Mouse (Mus musculus) hindbrain, embryonic 10.5 days (tissue): ENCODE results near the gene Cd300lg. TPM values are rescaled to one million over a fixed set of nuclear protein-coding genes. Genes with fewer than 3 reads are reported as not detected.

Experiments
- DNase-seq: peaks from one replicate; pipeline ENCODE4 v3.0.0-alpha.2; 2017; ENCODE audit warnings: low spot score
- H3K27ac ChIP-seq: fragments of 300-500 bp; sonication (generic); 2 replicates; pipeline ENCODE4 v1.5.1; 2016; ENCODE audit warnings: mild to moderate bottlenecking, moderate library complexity
- H3K27me3 ChIP-seq: fragments of 300-500 bp; sonication (generic); 2 replicates; pipeline ENCODE4 v1.6.1; 2016; ENCODE audit warnings: mild to moderate bottlenecking; ENCODE audit not compliant: poor library complexity, insufficient read depth, severe bottlenecking
- H3K36me3 ChIP-seq: fragments of 300-500 bp; sonication (generic); 2 replicates; pipeline ENCODE4 v1.6.1; 2016; ENCODE audit warnings: mild to moderate bottlenecking, moderate library complexity
- H3K4me1 ChIP-seq: fragments of 300-500 bp; sonication (generic); replicated peaks from 2 replicates; pipeline ENCODE4 v1.6.1; 2016; ENCODE audit warnings: mild to moderate bottlenecking
- H3K4me3 ChIP-seq: fragments of 300-500 bp; sonication (generic); 2 replicates; pipeline ENCODE4 v1.5.1; 2016; ENCODE audit warnings: mild to moderate bottlenecking, moderate library complexity
- H3K9me3 ChIP-seq: fragments of 300-500 bp; sonication (generic); 2 replicates; pipeline ENCODE4 v1.6.1; 2016; ENCODE audit warnings: mild to moderate bottlenecking, moderate library complexity
- WGBS: fragments of 180-500 bp; shearing (Covaris S2); methylation state at CpG from one replicate; pipeline ENCODE4 v1.1.7; 2016; 5-methylcytosine and 5-hydroxymethylcytosine counted together
- polyA plus RNA-seq: library from polyadenylated mRNA; unstranded; fragments of >200 nt; fragmentation: Nextera tagmentation; extraction: Ambion mirVana; gene quantifications from 2 replicates; pipeline ENCODE4 v1.2.1, GENCODE M21; 2016

Cd300lg gene
- polyA plus RNA-seq, 1 experiment from 2014 or later: 0.35 TPM

DNA sequence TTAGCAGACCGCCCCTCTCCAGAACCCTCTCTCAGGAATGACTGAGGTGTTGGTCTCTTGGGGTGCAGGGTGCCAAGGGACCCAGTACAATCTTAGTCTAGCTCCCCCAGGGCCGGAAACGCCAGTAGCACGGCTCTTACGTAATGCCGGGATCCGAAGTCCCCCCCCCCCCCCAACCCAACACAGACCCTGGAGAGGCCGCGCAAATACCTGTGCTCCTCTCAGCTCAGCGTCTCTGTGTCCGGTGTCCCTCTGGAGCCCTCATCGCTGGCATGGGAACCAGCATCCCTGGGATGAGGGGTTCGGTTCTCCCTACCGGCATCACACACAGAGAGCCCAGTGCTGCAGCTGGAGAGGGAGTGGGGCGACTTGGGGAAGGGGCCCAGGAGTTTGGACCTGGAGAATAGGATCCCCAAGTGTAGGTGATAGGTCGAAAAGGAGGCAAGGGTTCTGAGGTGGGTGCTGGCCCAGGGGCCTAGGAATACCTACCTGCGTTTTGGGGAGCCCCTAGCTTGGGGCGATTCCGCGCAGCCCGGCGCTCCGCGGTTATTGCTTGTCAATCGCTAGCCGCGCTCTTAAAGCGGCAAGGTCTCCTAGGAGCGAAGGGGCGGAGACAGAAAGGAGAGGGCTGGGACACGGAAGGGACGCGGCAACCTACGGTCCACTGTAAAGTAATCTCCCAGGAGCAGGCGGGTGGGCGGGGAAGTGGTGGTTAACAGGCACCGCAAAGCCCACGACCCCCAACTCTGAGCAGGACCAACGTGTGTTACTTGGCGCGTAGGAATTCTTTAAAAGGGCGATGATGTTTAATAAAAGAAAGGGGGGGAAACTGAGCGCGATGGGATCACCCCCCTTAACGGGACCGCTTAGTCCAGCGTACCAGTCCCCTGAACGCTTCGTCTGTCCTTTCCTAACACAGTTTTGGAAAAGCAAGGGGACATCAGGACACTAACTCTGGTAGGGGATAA, 46.9 kb downstream of the Cd300lg start, which contains the start of gene Mpp2:
Gene Mpp2, minus strand, starts transcription at position 585 of the 968 bp plus-strand sequence.
- H3K4me3 ChIP-seq: peak within 1 kb of the TSS; percentile 80
- WGBS: under 1% methylated on average over 49 of the region's 49 CpGs
- peaks cover 5% of the 10 kb centered on the region for H3K27me3 ChIP-seq

DNA sequence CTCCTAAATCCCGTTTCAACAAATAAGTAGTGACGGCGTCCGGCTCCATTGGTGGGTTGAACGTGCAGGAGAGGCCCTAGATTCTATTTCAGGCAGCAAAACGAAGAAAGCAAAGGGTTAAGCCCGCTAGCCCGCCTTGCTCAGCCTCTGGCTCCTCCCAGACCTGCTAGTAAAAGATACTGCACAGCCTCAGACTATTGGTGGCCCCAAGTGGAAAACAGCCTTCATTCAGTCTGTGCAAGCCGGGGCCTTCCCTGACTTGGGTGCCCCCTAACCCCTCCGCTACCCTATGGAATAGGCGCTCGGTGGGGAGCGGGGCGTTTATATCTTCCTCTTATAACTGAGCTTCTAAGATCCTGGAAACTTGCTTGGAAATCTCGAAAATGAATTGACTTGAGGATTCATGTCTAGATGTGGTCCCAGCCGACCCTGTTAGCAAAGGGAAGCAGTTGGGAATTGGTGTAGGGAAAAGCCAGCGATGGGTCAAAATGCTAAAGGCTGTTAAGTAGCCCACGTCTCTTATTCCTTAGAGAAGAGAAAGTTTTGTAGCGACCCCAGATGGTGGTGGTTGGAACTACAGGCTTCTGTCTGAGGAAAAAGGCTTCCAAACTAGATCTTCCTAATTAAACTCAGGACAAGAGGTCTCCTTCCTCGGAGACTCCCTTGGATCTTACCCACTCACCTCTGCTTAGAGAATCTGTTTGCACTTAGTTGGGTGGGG, 47.9 kb downstream of the Cd300lg start:
- under 1% methylated on average over 20 of the region's 20 CpGs for WGBS
- H3K36me3 ChIP-seq: peaks cover 6% of the 10 kb centered on the region
- peaks cover 46% of the 10 kb centered on the region for H3K4me1 ChIP-seq
- peak overlapping the region; percentile 80 for H3K4me3 ChIP-seq
- peaks cover 8% of the 10 kb centered on the region; the same call in 1 of the 2 replicates for H3K27me3 ChIP-seq
- DNase-seq: peak; percentile 86
- H3K9me3 ChIP-seq: no peaks in the 10 kb centered on the region
- H3K27ac ChIP-seq: peak overlapping the region; percentile 95

More for the DNA sequence above, 46.9 kb downstream of the Cd300lg start, which contains the start of gene Mpp2:
- peak; percentile 85 for DNase-seq
- Histone ChIP-seq H3K9me3 (no peaks in the 10 kb centered on the region; the same call in 1 of the 2 replicates), H3K36me3 (peaks cover 13% of the 10 kb centered on the region), H3K27ac (peak within 1 kb of the TSS; percentile 95), H3K4me1 (peaks cover 53% of the 10 kb centered on the region)

DNA sequence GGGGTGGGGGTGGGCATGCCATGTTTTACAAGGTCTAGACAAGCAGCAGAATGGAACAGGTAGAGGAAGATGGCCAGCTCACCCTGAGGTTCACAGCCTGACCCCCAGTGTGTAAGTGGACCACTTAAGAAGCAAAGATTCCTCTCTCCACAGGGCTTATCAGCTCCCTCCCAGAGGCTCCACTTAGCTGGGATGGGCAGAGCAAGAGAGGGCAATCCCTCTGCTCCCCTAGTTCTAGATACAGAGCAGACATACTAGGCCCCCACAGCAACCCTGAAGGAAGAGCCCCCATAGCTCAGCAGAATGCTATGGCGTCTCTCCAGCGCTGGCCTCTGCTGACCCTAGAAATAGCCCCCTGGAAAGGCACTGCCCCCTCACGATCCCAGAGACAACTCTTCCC, 54.4 kb downstream of the Cd300lg start:
- 69% methylated on average over 3 of the region's 3 CpGs for WGBS
- Histone ChIP-seq H3K4me3 (no peak overlapping the region), H3K27ac (0 out of 2 replicates have a peak overlapping the region, but pooled peaks have one; percentile 31), H3K36me3 (no peaks in the 10 kb centered on the region), H3K9me3 (no peaks in the 10 kb centered on the region), H3K4me1 (peaks cover 21% of the 10 kb centered on the region), H3K27me3 (peaks cover 47% of the 10 kb centered on the region)
- DNase-seq: no peak

DNA sequence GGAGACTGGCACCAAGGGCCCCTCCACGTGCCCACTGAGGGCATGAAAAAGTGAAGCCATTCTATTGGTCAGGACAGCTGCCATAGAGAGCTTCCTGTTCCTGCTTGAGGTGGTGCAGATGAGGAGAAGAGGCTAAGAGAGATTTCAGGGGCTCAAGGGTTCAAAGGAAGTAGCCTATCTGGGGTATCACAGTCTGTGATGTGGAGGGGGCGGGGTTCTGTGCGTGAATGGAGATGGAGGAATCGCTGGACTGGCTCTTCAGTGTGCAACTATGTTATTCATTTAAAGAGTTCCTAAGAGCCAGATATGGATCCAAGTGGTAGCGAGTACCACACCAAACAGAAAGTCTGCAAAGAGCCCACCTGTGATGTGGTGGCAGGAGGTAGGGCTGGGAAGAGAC, 55.1 kb downstream of the Cd300lg start:
- WGBS: 74% methylated on average over 5 of the region's 5 CpGs
- Histone ChIP-seq H3K4me3 (peak overlapping the region; percentile 45), H3K9me3 (no peaks in the 10 kb centered on the region), H3K27ac (peak overlapping the region; percentile 79), H3K4me1 (peaks cover 25% of the 10 kb centered on the region), H3K36me3 (no peaks in the 10 kb centered on the region), H3K27me3 (peaks cover 53% of the 10 kb centered on the region)
- no peak for DNase-seq

DNA sequence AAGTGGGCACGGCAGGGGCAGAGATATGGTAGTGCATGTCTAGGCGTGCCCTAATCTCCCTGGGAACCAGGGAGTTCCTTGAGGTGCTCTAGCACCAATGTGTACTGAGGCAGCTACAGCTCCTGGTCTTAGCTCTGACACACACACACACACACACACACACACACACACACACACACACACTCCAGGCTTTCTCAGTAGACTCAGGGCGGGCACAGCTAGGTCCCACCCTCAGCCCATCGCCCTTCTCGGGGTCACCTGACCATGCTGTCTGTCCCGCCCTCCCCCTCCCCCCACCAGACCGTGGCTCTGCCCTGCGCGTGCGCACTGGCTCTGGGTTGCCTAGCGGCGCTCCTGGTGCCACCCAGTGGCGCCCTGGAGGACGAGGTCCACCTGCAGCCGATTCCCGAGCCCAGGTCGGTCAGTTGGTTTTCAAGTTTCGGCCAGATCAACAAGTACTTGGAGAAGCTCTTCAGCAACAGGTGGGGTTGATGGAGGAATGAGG, 55.6 kb downstream of the Cd300lg start:
- Histone ChIP-seq H3K4me1 (peaks cover 30% of the 10 kb centered on the region), H3K4me3 (peak overlapping the region; percentile 45), H3K27me3 (peaks cover 54% of the 10 kb centered on the region), H3K9me3 (no peaks in the 10 kb centered on the region), H3K36me3 (no peaks in the 10 kb centered on the region), H3K27ac (peak overlapping the region; percentile 79)
- DNase-seq: peak; percentile 92
- 9% methylated on average over 18 of the region's 18 CpGs for WGBS

DNA sequence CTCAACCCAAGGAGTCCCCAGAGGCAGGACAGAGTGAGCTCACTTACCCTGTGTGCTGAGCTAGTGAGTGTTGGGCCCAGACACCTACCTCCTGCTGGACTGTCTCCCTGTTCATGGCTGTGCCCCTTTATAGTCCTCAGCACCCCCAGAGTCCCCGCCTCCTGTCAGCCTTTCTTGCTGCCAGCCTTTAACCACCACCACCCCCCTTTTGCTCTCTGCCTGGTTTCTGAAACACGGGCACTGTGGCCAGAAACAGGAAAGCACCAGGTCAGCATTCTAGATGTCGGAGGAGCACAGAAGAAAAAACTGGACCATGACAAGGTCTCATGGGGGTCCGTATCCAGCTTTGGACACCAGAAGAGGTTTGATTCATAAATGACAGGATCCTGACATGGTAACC, 59.9 kb downstream of the Cd300lg start, which contains the start of gene Ppy:
Gene Ppy, minus strand, starts transcription at position 101 of the 400 bp plus-strand sequence.
- H3K27ac ChIP-seq: no peak within 1 kb of the TSS
- peak within 1 kb of the TSS; percentile 6; the same call in 1 of the 2 replicates for H3K4me3 ChIP-seq
- H3K27me3 ChIP-seq: peaks cover 86% of the 10 kb centered on the region
- peaks cover 32% of the 10 kb centered on the region for H3K4me1 ChIP-seq
- 84% methylated on average over 4 of the region's 4 CpGs for WGBS
- DNase-seq: no peak
- no peaks in the 10 kb centered on the region for H3K36me3 ChIP-seq
- no peaks in the 10 kb centered on the region for H3K9me3 ChIP-seq

DNA sequence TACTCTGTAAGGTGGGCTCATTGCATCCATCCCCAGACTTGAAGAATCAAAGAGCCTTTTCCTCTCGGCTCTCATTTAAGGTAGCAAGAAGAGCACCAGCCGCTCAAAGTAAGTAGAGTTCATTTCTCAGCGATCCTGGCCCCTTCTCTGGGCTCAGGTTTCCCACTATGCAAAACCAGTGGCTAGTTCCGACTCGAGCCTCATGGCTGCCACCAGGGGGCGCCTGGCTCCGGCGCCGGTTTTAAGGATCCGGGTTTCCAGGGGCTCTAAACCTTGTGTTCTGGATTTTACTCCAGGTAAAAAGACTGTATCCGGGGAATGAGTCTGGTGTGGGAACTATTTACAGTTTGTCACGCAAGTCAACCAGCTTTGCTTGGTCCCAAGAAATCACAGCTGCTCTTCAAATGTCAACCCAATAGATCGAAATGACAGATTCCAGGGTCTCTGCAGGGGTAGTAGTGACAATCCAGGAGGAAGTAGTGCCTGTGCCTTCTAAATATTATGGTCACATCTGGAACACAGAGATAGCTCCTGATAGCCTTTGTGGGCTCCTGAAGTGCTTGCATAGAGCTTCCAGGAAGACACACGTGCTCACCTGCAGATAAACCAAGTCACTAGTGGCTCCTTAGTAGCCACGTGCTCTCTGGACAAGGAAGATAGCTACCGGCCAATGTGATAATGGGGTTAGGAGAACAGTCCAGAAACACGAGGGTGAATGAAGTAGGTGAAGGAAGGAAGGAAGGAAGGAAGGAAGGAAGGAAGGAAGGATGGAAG, 61.4 kb downstream of the Cd300lg start:
- peak overlapping the region; percentile 6; the same call in 1 of the 2 replicates for H3K4me3 ChIP-seq
- peaks cover 28% of the 10 kb centered on the region for H3K4me1 ChIP-seq
- WGBS: 21% methylated on average over 17 of the region's 17 CpGs
- no peaks in the 10 kb centered on the region for H3K9me3 ChIP-seq
- no peak overlapping the region for H3K27ac ChIP-seq
- DNase-seq: peak; percentile 82
- peaks cover 97% of the 10 kb centered on the region for H3K27me3 ChIP-seq
- H3K36me3 ChIP-seq: no peaks in the 10 kb centered on the region

Other genes starting within 250 kb of the Cd300lg start
- gene Meox1, start 147.1 kb upstream of the Cd300lg start, polyA plus RNA-seq: 0.81 and 1.6 TPM in 2 replicates
- gene Sost, start 74.5 kb upstream of the Cd300lg start, polyA plus RNA-seq: 1.1 and 1.3 TPM in 2 replicates
- not detected in 2 replicates for gene Cfap97d1, start 57.2 kb upstream of the Cd300lg start, polyA plus RNA-seq
- gene Dusp3, start 54.5 kb upstream of the Cd300lg start, polyA plus RNA-seq: 11.6 and 12.4 TPM in 2 replicates
- gene Mpp3, start 13.0 kb upstream of the Cd300lg start, polyA plus RNA-seq: 14.4 and 27.4 TPM in 2 replicates
- 12.8 and 18.6 TPM in 2 replicates for gene Mpp2, start 47.0 kb downstream of the Cd300lg start, polyA plus RNA-seq
- gene Ppy, start 59.8 kb downstream of the Cd300lg start, polyA plus RNA-seq: not detected in 2 replicates
- gene Pyy, start 66.3 kb downstream of the Cd300lg start, polyA plus RNA-seq: 0.50 and 0.97 TPM in 2 replicates
- gene Nags, start 104.0 kb downstream of the Cd300lg start, polyA plus RNA-seq: 0.10 TPM in 1 of 2 replicates, not detected in the other
- gene Tmem101, start 114.9 kb downstream of the Cd300lg start, polyA plus RNA-seq: 36.1 and 41.2 TPM in 2 replicates
- 119 and 148 TPM in 2 replicates for gene Lsm12, start 143.8 kb downstream of the Cd300lg start, polyA plus RNA-seq
- 32.3 and 37.8 TPM in 2 replicates for gene G6pc3, start 148.1 kb downstream of the Cd300lg start, polyA plus RNA-seq
- gene Hdac5, start 188.7 kb downstream of the Cd300lg start, polyA plus RNA-seq: 70.3 and 101 TPM in 2 replicates
- gene BC030867, start 207.4 kb downstream of the Cd300lg start, polyA plus RNA-seq: 20.9 and 28.3 TPM in 2 replicates
- gene Asb16, start 227.2 kb downstream of the Cd300lg start, polyA plus RNA-seq: 0.08 TPM in 1 of 2 replicates, not detected in the other
- gene Tmub2, start 243.4 kb downstream of the Cd300lg start, polyA plus RNA-seq: 52.3 and 69.6 TPM in 2 replicates